Mouse (Mus musculus) stomach, postnatal 0 days (tissue): ENCODE data around the gene Klhl35.
A peak's percentile ranks its signal among the peaks of the same experiment; 100 is the strongest.

Experiments used
- CTCF ChIP-seq: IDR thresholded peaks from 2 replicates; pipeline ENCODE4 v1.5.1; 2016; ENCODE audit warnings: antibody characterized with exemption, low read depth, mild to moderate bottlenecking, moderate library complexity
- EP300 ChIP-seq: optimal IDR thresholded peaks from 2 replicates; pipeline ENCODE3; 2016; ENCODE audit warnings: antibody characterized with exemption

DNA sequence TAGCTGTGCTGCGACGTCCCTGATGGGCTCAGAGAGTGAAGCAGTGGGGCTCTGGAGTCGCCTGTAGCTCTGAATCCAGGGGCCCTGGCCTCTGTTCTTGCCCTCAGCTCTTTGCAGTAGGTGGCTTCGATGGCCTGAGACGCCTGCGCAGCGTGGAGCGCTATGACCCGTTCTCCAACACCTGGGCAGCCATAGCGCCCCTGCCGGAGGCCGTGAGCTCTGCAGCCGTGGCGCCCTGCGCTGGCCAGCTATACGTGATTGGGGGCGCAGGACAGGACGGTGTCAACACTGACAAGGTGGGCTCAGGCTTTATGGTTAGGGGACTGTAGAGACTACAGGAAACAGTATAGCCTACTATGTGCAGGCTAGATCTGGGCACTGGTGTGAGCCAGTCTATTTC lies 5.8 kb downstream of the Klhl35 start:
- TF ChIP-seq CTCF (peak; percentile 43; the same call in 1 of the 2 replicates), EP300 (no peak)
